Mouse (Mus musculus) stomach, embryonic 14.5 days (tissue): ENCODE results near the gene Frmd8. TPM values are rescaled to one million over a fixed set of nuclear protein-coding genes. Genes with fewer than 3 reads are reported as not detected.
A peak's percentile ranks its signal among the peaks of the same experiment; 100 is the strongest.
"Not testable (repeated sequence)": the region's sequence is repeated elsewhere in the genome, so short reads cannot be mapped to it uniquely, and the experiment has no call there.

Experiments
- ATAC-seq: fragments of 200-750 bp; cut with Nextera tagmentation; 2 replicates; pipeline ENCODE4 v1.8.0; 2017; ENCODE audit warnings: low read depth, moderate TSS enrichment; ENCODE audit not compliant: insufficient number of reproducible peaks, insufficient read depth, low FRiP score
- H3K27ac ChIP-seq: fragments of 300-500 bp; sonication (generic); 2 replicates; pipeline ENCODE4 v1.5.1; 2014; ENCODE audit warnings: mild to moderate bottlenecking, low read length, moderate library complexity, mixed read lengths
- H3K27me3 ChIP-seq: fragments of 300-500 bp; sonication (generic); 2 replicates; pipeline ENCODE4 v1.6.1; 2014; ENCODE audit warnings: low read length, control low read depth, mixed read lengths; ENCODE audit not compliant: control insufficient read depth, insufficient read depth
- H3K36me3 ChIP-seq: fragments of 300-500 bp; sonication (generic); 2 replicates; pipeline ENCODE4 v1.6.1; 2014; ENCODE audit warnings: mild to moderate bottlenecking, control low read depth, low read length, moderate library complexity, mixed read lengths; ENCODE audit not compliant: control insufficient read depth, insufficient read depth
- H3K4me1 ChIP-seq: fragments of 300-500 bp; sonication (generic); 2 replicates; pipeline ENCODE4 v1.6.1; 2014; ENCODE audit warnings: low read length, control low read depth, mixed read lengths; ENCODE audit not compliant: control insufficient read depth, insufficient read depth
- H3K4me2 ChIP-seq: fragments of 300-500 bp; sonication (generic); replicated peaks from 2 replicates; pipeline ENCODE4 v1.6.1; 2014; ENCODE audit warnings: low read depth, low read length, control low read depth
- H3K4me3 ChIP-seq: fragments of 300-500 bp; sonication (generic); 2 replicates; pipeline ENCODE4 v1.5.1; 2014; ENCODE audit warnings: low read depth, low read length, control low read depth
- H3K9ac ChIP-seq: fragments of 300-500 bp; sonication (generic); replicated peaks from 2 replicates; pipeline ENCODE4 v1.6.1; 2014; ENCODE audit warnings: low read depth, mild to moderate bottlenecking, control low read depth, low read length, moderate library complexity, mixed read lengths
- H3K9me3 ChIP-seq: fragments of 300-500 bp; sonication (generic); 2 replicates; pipeline ENCODE4 v1.6.1; 2016; ENCODE audit warnings: low read depth, low read length, control low read depth; ENCODE audit not compliant: control insufficient read depth
- WGBS: fragments of 180-500 bp; shearing (Covaris S2); extraction: QIAGEN DNeasy Blood & Tissue Kit; methylation state at CpG from one replicate; pipeline ENCODE4 v1.1.7; 2014; 5-methylcytosine and 5-hydroxymethylcytosine counted together
- polyA plus RNA-seq: library from polyadenylated mRNA; unstranded; fragments of >200 nt; fragmentation: Nextera tagmentation; extraction: Ambion mirVana; gene quantifications from 2 replicates; pipeline ENCODE4 v1.2.1, GENCODE M21; 2014

The Frmd8 gene
- polyA plus RNA-seq, 1 experiment from 2014 or later: 18.3 TPM

DNA sequence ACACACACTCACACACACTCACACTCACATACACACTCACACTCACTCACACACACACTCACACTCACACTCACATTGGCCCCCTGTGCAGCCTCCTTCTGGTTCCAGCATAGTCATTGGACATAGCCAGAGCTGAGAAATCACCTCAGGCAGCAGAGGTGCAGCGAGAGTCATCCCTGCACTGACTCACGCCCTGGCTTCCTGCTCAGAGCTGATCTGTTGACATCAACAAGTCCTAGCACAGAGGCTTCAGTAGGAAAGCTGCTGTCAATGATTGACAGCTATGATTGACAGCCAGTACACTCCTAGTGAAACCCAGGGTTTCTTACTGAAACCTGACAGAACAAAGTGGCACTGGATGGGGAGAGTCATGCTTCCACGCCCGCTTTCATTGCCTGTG lies 59.1 kb downstream of the Frmd8 start:
- Histone ChIP-seq H3K36me3 (no peaks in the 10 kb centered on the region), H3K27me3 (no peaks in the 10 kb centered on the region), H3K9ac (no peak overlapping the region), H3K4me3 (no peak overlapping the region), H3K4me2 (no peak overlapping the region), H3K27ac (no peak overlapping the region), H3K4me1 (peaks cover 19% of the 10 kb centered on the region), H3K9me3 (no peaks in the 10 kb centered on the region)
- 60% methylated on average over 4 of the region's 4 CpGs for WGBS
- ATAC-seq: no peak

- H3K36me3 ChIP-seq: no peaks in the 10 kb centered on the region
- ATAC-seq: no peak
- H3K9me3 ChIP-seq: no peaks in the 10 kb centered on the region
- H3K27me3 ChIP-seq: no peaks in the 10 kb centered on the region
- H3K4me3 ChIP-seq: no peak overlapping the region
- H3K27ac ChIP-seq: no peak overlapping the region
- 66% methylated on average over 7 of the region's 7 CpGs for WGBS
- H3K4me1 ChIP-seq: peaks cover 28% of the 10 kb centered on the region
- H3K4me2 ChIP-seq: no peak overlapping the region
- no peak overlapping the region for H3K9ac ChIP-seq
Measured at GRCm38 (mm10) chr19:5815010-5815409, 60.1 kb downstream of the Frmd8 start.

GRCm38 (mm10) chr19:5814048-5814447 lies 61.0 kb downstream of the Frmd8 start:
- H3K27ac ChIP-seq, H3K27me3 ChIP-seq, H3K4me3 ChIP-seq, H3K4me2 ChIP-seq, ATAC-seq, H3K9ac ChIP-seq, H3K9me3 ChIP-seq, H3K36me3 ChIP-seq: not testable (repeated sequence)
- H3K4me1 ChIP-seq: peaks cover 35% of the 10 kb centered on the region
- WGBS: 45% methylated on average over 1 of the region's 1 CpGs

GRCm38 (mm10) chr19:5813567-5813966 lies 61.5 kb downstream of the Frmd8 start:
- Histone ChIP-seq H3K4me2 (no peak overlapping the region), H3K36me3 (no peaks in the 10 kb centered on the region), H3K9ac (no peak overlapping the region), H3K4me1 (peaks cover 40% of the 10 kb centered on the region), H3K4me3 (no peak overlapping the region), H3K27ac (no peak overlapping the region), H3K27me3 (no peaks in the 10 kb centered on the region), H3K9me3 (no peaks in the 10 kb centered on the region)
- 93% methylated on average over 3 of the region's 3 CpGs for whole genome bisulfite sequencing
- ATAC-seq: no peak

GRCm38 (mm10) chr19:5811771-5812504 lies 63.1 kb downstream of the Frmd8 start:
- 43% methylated on average over 7 of the region's 7 CpGs for WGBS
- ATAC-seq: peak; percentile 73
- no peak overlapping the region for H3K4me3 ChIP-seq
- H3K4me2 ChIP-seq: no peak overlapping the region
- H3K27me3 ChIP-seq: no peaks in the 10 kb centered on the region
- H3K27ac ChIP-seq: peak overlapping the region; percentile 78
- no peaks in the 10 kb centered on the region for H3K36me3 ChIP-seq
- H3K9me3 ChIP-seq: no peaks in the 10 kb centered on the region
- no peak overlapping the region for H3K9ac ChIP-seq
- peaks cover 42% of the 10 kb centered on the region for H3K4me1 ChIP-seq

DNA sequence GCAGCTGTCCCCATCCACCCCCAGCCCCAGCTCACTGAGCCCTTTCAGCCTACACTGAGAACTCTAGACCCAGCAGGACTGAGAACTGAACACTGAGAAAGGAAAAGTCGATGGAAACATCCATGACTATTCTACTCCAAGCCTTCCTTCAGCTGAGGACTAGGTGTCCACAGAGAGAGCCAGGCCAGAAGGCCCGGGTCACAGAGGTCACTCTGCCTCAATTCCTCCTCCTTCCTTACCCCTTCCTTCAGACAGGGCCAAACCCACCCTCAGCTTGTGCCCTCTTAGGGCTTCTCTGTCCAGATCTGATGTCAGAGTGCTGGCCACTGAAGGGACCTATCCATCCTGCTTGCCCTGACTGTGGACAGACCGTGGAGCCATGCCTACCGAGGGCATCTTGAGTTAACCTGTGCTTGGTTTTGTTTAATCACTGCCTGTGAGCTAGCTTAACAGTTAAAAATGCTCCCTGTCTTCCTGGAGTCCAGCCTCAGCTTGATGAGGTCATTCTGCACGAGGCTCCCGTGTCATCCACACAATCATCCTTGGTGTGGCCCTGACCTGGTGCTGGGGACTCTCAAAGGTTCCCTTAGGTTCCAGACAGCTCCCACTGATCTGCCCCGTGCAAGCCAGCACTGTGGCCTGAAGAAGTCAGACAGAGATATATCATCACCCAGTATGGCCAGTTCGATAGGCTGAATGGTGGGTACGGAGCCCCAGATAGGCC lies 64.1 kb downstream of the Frmd8 start:
- ATAC-seq: no peak
- H3K4me2 ChIP-seq: no peak overlapping the region

DNA sequence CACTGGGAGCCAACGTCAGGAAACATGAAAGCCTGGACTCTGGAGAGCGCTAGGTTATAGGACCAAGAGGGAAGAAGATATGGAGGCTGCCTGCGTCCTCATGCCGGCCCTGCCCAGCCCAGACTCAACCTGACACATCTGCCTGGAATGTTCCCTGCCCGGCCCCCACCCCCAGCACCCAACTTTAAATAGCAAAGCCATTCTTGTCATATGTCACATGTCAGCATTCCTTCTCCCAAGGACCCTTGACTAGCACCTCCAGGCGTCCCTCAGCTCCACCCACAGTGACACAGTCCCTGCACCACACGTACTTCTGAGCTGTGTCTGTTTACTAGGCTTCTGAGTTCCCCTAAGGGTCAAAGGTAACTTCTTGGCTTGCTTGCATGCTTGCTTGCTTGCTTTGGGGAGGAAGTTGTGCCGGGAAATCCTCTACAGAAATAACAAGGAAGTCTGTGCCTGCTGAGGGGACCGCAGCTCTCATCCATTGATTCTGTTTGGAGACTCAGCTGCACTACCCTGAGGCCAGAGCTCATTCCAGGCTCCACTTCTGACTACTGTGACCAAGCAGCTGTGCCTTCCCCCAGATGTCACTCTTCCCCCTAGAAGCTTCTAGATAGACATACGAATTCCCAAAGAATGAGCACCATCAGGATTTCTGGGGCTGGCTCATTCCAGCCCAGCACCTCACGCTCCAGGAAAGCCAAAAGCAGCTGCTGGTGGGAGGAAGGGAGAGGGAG lies 64.8 kb downstream of the Frmd8 start:
- H3K9ac ChIP-seq: 0 out of 2 replicates have a peak overlapping the region, but pooled peaks have one; percentile 4
- 23% methylated on average over 11 of the region's 11 CpGs for WGBS

More for the DNA sequence above, 64.1 kb downstream of the Frmd8 start:
- 60% methylated on average over 9 of the region's 9 CpGs for WGBS
- Histone ChIP-seq H3K27me3 (no peaks in the 10 kb centered on the region), H3K9ac (0 out of 2 replicates have a peak overlapping the region, but pooled peaks have one; percentile 4), H3K27ac (peak overlapping the region; percentile 82), H3K36me3 (no peaks in the 10 kb centered on the region), H3K9me3 (no peaks in the 10 kb centered on the region), H3K4me3 (no peak overlapping the region), H3K4me1 (peaks cover 51% of the 10 kb centered on the region)

DNA sequence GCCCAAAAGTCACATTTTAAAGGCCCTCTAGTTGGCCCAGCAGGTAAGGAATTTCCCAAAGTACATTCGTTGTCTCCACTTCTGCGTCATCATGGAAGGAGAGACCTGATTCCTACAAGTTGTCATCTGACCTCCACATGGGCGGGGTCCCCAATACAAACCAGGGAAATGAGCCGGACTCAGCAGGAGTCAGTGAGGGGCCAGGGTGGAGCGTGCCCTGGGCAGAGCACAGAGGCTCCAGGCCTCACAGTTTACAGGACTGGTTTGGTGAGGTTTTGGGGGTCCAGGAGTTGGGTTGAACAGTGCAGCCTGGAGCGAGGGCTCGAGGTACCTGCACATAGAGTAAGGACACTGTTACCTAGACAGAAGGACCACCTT lies 65.4 kb downstream of the Frmd8 start:
- no peaks in the 10 kb centered on the region for H3K36me3 ChIP-seq
- peak overlapping the region; percentile 82 for H3K27ac ChIP-seq
- H3K4me3 ChIP-seq: no peak overlapping the region
- no peak overlapping the region for H3K4me2 ChIP-seq
- H3K4me1 ChIP-seq: peaks cover 60% of the 10 kb centered on the region
- 43% methylated on average over 7 of the region's 7 CpGs for WGBS
- no peaks in the 10 kb centered on the region for H3K27me3 ChIP-seq
- ATAC-seq: peak; percentile 16; the same call in 1 of the 2 replicates
- no peak overlapping the region for H3K9ac ChIP-seq
- H3K9me3 ChIP-seq: no peaks in the 10 kb centered on the region

More for the DNA sequence above, 64.8 kb downstream of the Frmd8 start:
- no peaks in the 10 kb centered on the region for H3K36me3 ChIP-seq
- peak overlapping the region; percentile 82 for H3K27ac ChIP-seq
- no peaks in the 10 kb centered on the region for H3K9me3 ChIP-seq
- H3K4me3 ChIP-seq: no peak overlapping the region
- H3K4me1 ChIP-seq: peaks cover 56% of the 10 kb centered on the region
- H3K27me3 ChIP-seq: no peaks in the 10 kb centered on the region
- H3K4me2 ChIP-seq: no peak overlapping the region
- ATAC-seq: peak; percentile 57
